7 mouse cellular contexts compared by ENCODE assay signal in genomic region chr6:83571840-83572667, GRCm38 (mm10). TPM values are rescaled to one million over a fixed set of nuclear protein-coding genes. Genes with fewer than 3 reads are reported as not detected.
DNase-seq lines count a peak whose midpoint lies in the region; ATAC-seq and TF ChIP-seq lines count a peak whose summit lies in the region.

No protein-coding gene starts in this region.

- H3K4me3 ChIP-seq in embryonic facial prominence, embryonic 10.5 days: peak overlapping the region; percentile 89
- peak overlapping the region; percentile 84 for H3K4me3 ChIP-seq in intestine, postnatal 0 days (ENCODE audit: low read depth, low read length)
- H3K4me3 ChIP-seq in midbrain, embryonic 12.5 days: peak overlapping the region; percentile 79
- H3K4me3 ChIP-seq in small intestine, adult 2 months (ENCODE audit: low read depth, low read length): peak overlapping the region; percentile 95

- peak; percentile 27 for TF ChIP-seq CTCF in intestine, postnatal 0 days (IDR thresholded peaks at IDR 0.05; ENCODE audit: low read depth)
- TF ChIP-seq CTCF in small intestine, adult 2 months (IDR thresholded peaks at IDR 0.05; ENCODE audit: extremely low read depth, insufficient read length, insufficient replicate concordance, low read depth, low read length): no peak

- H3K27ac ChIP-seq in embryonic facial prominence, embryonic 10.5 days (replicated peaks): peak overlapping the region; percentile 82
- H3K27ac ChIP-seq in intestine, postnatal 0 days (ENCODE audit: low read depth, low read length): peak overlapping the region; percentile 75
- H3K27ac ChIP-seq in midbrain, embryonic 12.5 days (replicated peaks): peak overlapping the region; percentile 73
- peak overlapping the region; percentile 28; the same call in 1 of the 2 replicates for H3K27ac ChIP-seq in small intestine, adult 2 months (ENCODE audit: insufficient read depth, low read depth, low read length)

- 5% methylated on average over 37 of the region's 37 CpGs for WGBS in embryonic facial prominence, embryonic 10.5 days
- WGBS in intestine, postnatal 0 days: 4% methylated on average over 37 of the region's 37 CpGs
- 5% methylated on average over 37 of the region's 37 CpGs for WGBS in midbrain, embryonic 12.5 days
- WGBS in small intestine, adult 2 months: 4% methylated on average over 37 of the region's 37 CpGs

- peak; percentile 92 for DNase-seq in adrenal gland, postnatal 10 days
- peak; percentile 90 for DNase-seq in embryonic facial prominence, embryonic 10.5 days (ENCODE audit: low spot score)
- peak; percentile 70 for DNase-seq in gonadal fat pad, adult 2 months (ENCODE audit: low read depth)
- DNase-seq in left cerebral cortex, postnatal 4 days: peak; percentile 88

- peak overlapping the region; percentile 88 for H3K4me2 ChIP-seq in intestine, postnatal 0 days (replicated peaks; ENCODE audit: low read depth)
- H3K4me2 ChIP-seq in midbrain, embryonic 12.5 days (replicated peaks): peak overlapping the region; percentile 83

- TF ChIP-seq POLR2A in small intestine, adult 2 months (IDR thresholded peaks at IDR 0.05; ENCODE audit: low read depth, low read length): peak; percentile 28; the same call in 1 of the 2 replicates

- intact Hi-C loops in left cerebral cortex, postnatal 4 days (cut with DNase I): no loop called here

- peaks cover 11% of the 10 kb centered on the region for H3K36me3 ChIP-seq in embryonic facial prominence, embryonic 10.5 days (replicated peaks)
- peaks cover 21% of the 10 kb centered on the region for H3K36me3 ChIP-seq in intestine, postnatal 0 days (ENCODE audit: control insufficient read depth, insufficient read depth)
- H3K36me3 ChIP-seq in midbrain, embryonic 12.5 days: peaks cover 11% of the 10 kb centered on the region
- H3K36me3 ChIP-seq in small intestine, adult 2 months (ENCODE audit: control insufficient read depth, insufficient read depth, low read length): peaks cover 13% of the 10 kb centered on the region

- H3K9me3 ChIP-seq in embryonic facial prominence, embryonic 10.5 days: no peaks in the 10 kb centered on the region
- H3K9me3 ChIP-seq in intestine, postnatal 0 days (ENCODE audit: control insufficient read depth): no peaks in the 10 kb centered on the region
- H3K9me3 ChIP-seq in midbrain, embryonic 12.5 days: no peaks in the 10 kb centered on the region

- H3K27me3 ChIP-seq in embryonic facial prominence, embryonic 10.5 days (replicated peaks; ENCODE audit: low read depth, poor library complexity, severe bottlenecking): 0 out of 2 replicates have a peak, but pooled peaks cover 12% of the 10 kb centered on the region
- no peaks in the 10 kb centered on the region for H3K27me3 ChIP-seq in intestine, postnatal 0 days (replicated peaks; ENCODE audit: control insufficient read depth, insufficient read depth, low read length)
- H3K27me3 ChIP-seq in midbrain, embryonic 12.5 days: peaks cover 12% of the 10 kb centered on the region
- H3K27me3 ChIP-seq in small intestine, adult 2 months (ENCODE audit: control insufficient read depth, insufficient read depth, low read length): no peaks in the 10 kb centered on the region

- peaks cover 16% of the 10 kb centered on the region for H3K4me1 ChIP-seq in embryonic facial prominence, embryonic 10.5 days
- peaks cover 4% of the 10 kb centered on the region for H3K4me1 ChIP-seq in intestine, postnatal 0 days (replicated peaks; ENCODE audit: control insufficient read depth, insufficient read depth, low read length)
- H3K4me1 ChIP-seq in midbrain, embryonic 12.5 days: peaks cover 13% of the 10 kb centered on the region
- H3K4me1 ChIP-seq in small intestine, adult 2 months (ENCODE audit: control insufficient read depth, insufficient read depth, insufficient read length, low read length): peaks cover 10% of the 10 kb centered on the region; the same call in 1 of the 2 replicates

- peak overlapping the region; percentile 68 for H3K9ac ChIP-seq in intestine, postnatal 0 days (ENCODE audit: low read depth, low read length)
- H3K9ac ChIP-seq in midbrain, embryonic 12.5 days (replicated peaks): peak overlapping the region; percentile 86

- ATAC-seq in intestine, postnatal 0 days: peak; percentile 94
- ATAC-seq in midbrain, embryonic 12.5 days (ENCODE audit: low FRiP score, low read depth): peak; percentile 96

RNA-seq across cellular contexts. Expression of gene Stambp, which starts 0.5 kb away (rescaled TPM):
- 10 to 100 TPM; 18.3 to 23.4 TPM for total RNA-seq in adrenal gland, postnatal 10 days (2021)
- polyA plus RNA-seq in embryonic facial prominence, embryonic 10.5 days (2016; fragmentation: Nextera tagmentation; extraction: Ambion mirVana): 14.6 and 16.6 TPM in 2 replicates
- polyA plus RNA-seq in gonadal fat pad, adult 2 months (2012; rRNA removed): 22.6 and 22.9 TPM in 2 replicates
- 24.9 and 28.1 TPM in 2 replicates for polyA plus RNA-seq in intestine, postnatal 0 days (2015; fragmentation: Nextera tagmentation; extraction: Ambion mirVana)
- 10 to 100 TPM; 48.5 to 51.1 TPM for total RNA-seq in left cerebral cortex, postnatal 4 days (2021)
- polyA plus RNA-seq in midbrain, embryonic 12.5 days (2016; fragmentation: Nextera tagmentation; extraction: Ambion mirVana): 31.6 and 31.9 TPM in 2 replicates
- polyA plus RNA-seq in small intestine, adult 2 months (2012; rRNA removed): 4.4 and 9.5 TPM in 2 replicates

RNA-seq across cellular contexts. Expression of gene Actg2, which starts 36.0 kb away (rescaled TPM):
- 1 to 10 TPM; 3.2 to 5.6 TPM for total RNA-seq in adrenal gland, postnatal 10 days (2021)
- 1.1 and 1.2 TPM in 2 replicates for polyA plus RNA-seq in embryonic facial prominence, embryonic 10.5 days (2016; fragmentation: Nextera tagmentation; extraction: Ambion mirVana)
- polyA plus RNA-seq in gonadal fat pad, adult 2 months (2012; rRNA removed): 1,397 and 1,448 TPM in 2 replicates
- polyA plus RNA-seq in intestine, postnatal 0 days (2015; fragmentation: Nextera tagmentation; extraction: Ambion mirVana): 2,265 and 2,375 TPM in 2 replicates
- under 1 TPM in 1 of 2 experiments, not detected in 1; 0.56 TPM for total RNA-seq in left cerebral cortex, postnatal 4 days (2021)
- 6.2 TPM in 2 replicates for polyA plus RNA-seq in midbrain, embryonic 12.5 days (2016; fragmentation: Nextera tagmentation; extraction: Ambion mirVana)
- polyA plus RNA-seq in small intestine, adult 2 months (2012; rRNA removed): 316 and 353 TPM in 2 replicates

Comparison
In these comparisons a context has a peak if more than half of its experiments do, and no peak if none do; other contexts are left out.
1. Peak in every context shown above with its lines: DNase-seq, ATAC-seq, H3K4me3 ChIP-seq and H3K27ac ChIP-seq.
2. H3K27ac ChIP-seq: peak in every context shown above with its lines; median percentile 82 in embryonic facial prominence, embryonic 10.5 days; 75 in intestine, postnatal 0 days; 73 in midbrain, embryonic 12.5 days; 28 in small intestine, adult 2 months.
3. RNA of gene Actg2, which starts 36.0 kb away (polyA plus RNA-seq): 2,265 to 2,375 TPM in intestine, postnatal 0 days, 1,397 to 1,448 TPM in gonadal fat pad, adult 2 months and 316 to 353 TPM in small intestine, adult 2 months; 6.2 TPM in midbrain, embryonic 12.5 days and 1.1 to 1.2 TPM in embryonic facial prominence, embryonic 10.5 days; every median in the first group is over 10 times any median in the second.